Mouse (Mus musculus) brain, embryonic 14.5 days (tissue): Measurements from ENCODE around the gene Hoxa11.

Experiments used
- CTCF ChIP-seq: fragments of 200-500 bp; IDR thresholded peaks from 2 replicates; pipeline ENCODE4 v1.5.1; 2012; ENCODE audit warnings: inconsistent platforms, mild to moderate bottlenecking, moderate library complexity, borderline replicate concordance; ENCODE audit not compliant: insufficient read depth, insufficient read length; ENCODE audit errors: extremely low read depth
- POLR2A ChIP-seq: fragments of 200-500 bp; IDR thresholded peaks from 2 replicates; pipeline ENCODE4 v1.6.1; 2012; ENCODE audit warnings: mild to moderate bottlenecking, inconsistent platforms, borderline replicate concordance; ENCODE audit not compliant: poor library complexity, insufficient read depth, insufficient read length, severe bottlenecking; ENCODE audit errors: extremely low read depth

DNA sequence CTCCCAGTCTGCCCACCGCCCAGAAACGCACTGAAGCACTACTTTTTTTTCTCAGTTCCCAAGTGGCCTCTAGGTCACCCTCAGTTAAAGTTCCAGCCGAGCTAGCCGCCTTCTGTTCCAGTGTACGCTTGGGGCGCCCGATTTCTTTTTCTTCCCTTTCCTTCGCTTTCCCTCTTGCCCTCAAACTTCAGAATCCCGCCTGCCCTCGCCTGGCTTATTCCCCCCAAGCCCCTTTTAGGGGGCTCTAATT, 42.6 kb downstream of the Hoxa11 start:
- TF ChIP-seq CTCF (no peak), POLR2A (no peak)
